Mouse (Mus musculus) layer of hippocampus, postnatal 25 days (tissue): ENCODE results near the gene Mtch1. TPM values are rescaled to one million over a fixed set of nuclear protein-coding genes. Genes with fewer than 3 reads are reported as not detected.

Source experiments
- DNase-seq, 2 experiments: peaks; one replicate each; pipeline ENCODE4 v3.0.0; 2022; ENCODE audit warnings: mixed read lengths in 2 of 2, low spot score in 1 of 2; ENCODE audit errors: extremely low spot score in 1 of 2
- total RNA-seq, 2 experiments: library from RNA; stranded (reverse); gene quantifications; 2 replicates each; pipeline ENCODE4 v1.2.3; 2021

Gene Mtch1
- total RNA-seq, 2 experiments from 2014 or later: 556 to 630 TPM

GRCm38 (mm10) chr17:29313300-29313699, 34.4 kb downstream of the Mtch1 start:
- DNase-seq: no peak

DNA sequence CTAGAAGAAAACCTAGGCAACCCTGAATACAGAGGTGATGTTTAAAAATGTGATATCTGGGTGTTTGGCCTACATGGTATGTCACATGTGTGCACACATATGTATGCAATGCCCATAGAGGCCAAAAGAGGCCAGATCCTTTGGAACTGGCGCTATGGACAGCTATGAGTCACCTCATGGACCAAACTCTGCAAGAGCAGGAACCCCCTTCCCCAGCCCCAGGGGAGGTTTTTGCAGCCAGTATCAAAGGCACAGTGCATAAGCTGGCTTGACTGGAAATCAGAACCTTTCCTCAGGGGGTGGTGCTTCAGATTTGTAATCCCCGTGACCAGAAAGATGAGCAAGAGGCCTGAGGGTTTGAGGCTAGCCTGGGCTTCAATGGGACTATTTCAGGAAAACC, 35.7 kb downstream of the Mtch1 start:
- no peak for DNase-seq

- no peak for DNase-seq
Measured at GRCm38 (mm10) chr17:29311602-29312001, 36.1 kb downstream of the Mtch1 start.

DNA sequence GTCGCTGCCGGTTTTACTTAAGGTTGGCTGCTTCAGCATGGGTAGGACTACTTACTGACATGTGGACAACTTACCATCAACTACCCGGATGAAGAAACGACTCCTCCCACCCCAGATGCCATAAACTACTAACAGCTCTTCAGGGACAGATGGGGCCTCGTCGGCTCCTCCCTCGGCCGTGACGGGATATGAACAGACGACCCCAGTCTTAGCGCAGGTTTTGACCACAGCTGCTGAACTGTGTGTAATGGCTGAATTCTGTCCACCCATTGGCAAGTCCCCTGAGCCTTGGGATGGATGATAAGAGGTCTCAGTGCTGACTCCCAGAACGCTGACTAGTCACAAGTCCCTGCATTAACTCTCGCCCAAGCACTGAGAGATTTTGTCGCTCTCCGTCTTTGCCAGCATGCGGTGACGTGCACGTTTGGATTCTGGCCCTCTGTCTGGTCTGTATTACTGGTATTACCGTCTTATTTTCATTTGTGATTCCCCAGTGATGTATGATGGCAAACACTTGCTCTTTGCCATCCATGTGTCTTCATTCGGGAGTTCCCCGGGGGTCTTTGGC, 37.6 kb downstream of the Mtch1 start:
- no peak for DNase-seq

- DNase-seq: no peak
Measured at GRCm38 (mm10) chr17:29305871-29306270, 41.9 kb downstream of the Mtch1 start.

- no peak for DNase-seq
Measured at GRCm38 (mm10) chr17:29305058-29305806, 42.5 kb downstream of the Mtch1 start.

DNA sequence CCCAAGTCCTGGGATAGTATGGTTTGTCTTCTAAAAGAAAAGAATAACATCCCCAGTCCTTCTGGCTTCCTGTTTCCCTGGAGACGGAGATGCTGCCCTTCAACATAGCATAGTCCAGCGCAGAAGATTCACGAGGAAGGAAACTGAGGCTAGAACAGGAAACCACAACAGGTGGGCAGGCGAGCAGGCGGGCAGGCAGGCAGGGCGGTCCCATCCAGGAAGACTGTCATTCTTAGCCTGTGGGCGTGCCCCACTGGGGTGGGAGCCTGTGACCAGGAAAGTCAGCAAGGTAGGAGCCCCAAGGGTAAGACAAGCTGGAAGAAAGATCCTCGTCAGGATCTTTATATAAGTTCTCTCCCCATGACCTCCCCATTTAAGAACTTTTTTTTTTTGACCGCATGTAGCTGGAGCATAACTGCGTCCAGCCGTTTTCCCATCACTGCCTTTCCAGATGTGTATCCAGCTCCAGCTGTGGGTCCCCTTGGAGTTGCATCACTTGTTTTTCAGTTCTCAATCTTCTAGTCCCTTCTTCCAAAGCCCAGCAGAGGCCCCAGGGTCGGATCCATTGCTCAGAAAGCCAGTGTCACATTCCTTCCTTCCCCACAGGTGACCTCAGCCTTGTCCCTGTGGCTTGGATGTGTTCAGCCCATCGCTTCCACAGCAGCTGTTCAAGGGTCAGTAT, 43.2 kb downstream of the Mtch1 start:
- DNase-seq: no peak

DNA sequence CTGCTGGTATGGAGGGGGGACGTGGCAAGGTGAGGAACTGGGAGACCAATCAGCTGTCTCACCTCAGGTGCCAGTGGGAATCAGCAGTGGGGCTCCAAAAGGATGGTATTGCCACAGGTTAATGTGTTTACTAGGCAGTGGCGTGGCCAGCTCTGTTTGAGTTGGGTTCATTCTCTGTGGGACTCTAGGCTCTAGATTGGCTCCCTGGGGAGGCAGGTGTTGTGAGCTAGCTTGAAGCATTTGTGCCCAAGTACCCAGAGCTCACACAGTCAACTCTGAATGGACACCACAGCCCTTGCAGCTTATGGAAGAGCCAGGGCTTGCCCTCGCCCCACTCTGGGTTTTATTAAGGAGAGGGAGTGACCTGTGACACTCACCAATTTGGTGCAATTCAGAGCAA, 43.9 kb downstream of the Mtch1 start:
- no peak for DNase-seq

- no peak for DNase-seq
Measured at GRCm38 (mm10) chr17:29303087-29303486, 44.6 kb downstream of the Mtch1 start.

DNA sequence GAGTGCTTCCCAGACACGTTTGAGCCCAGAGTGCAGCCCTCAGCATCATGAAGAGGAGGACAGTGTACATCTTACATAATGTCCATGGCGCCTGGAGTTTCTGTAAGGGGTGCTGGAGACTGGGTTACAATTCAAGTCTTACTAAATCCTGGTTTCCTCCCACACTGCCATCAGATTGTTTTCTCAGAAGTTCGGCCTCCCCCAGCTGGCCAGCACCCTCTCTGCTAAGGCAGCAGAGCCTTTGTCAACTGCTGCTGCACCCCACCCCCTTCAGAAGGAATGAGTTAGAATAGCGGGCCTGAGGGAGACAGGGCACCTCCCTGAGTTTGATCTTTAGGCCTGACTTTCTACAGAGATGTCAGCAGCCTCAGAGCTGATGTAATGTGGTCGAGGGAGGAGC, 45.6 kb downstream of the Mtch1 start:
- no peak for DNase-seq

DNA sequence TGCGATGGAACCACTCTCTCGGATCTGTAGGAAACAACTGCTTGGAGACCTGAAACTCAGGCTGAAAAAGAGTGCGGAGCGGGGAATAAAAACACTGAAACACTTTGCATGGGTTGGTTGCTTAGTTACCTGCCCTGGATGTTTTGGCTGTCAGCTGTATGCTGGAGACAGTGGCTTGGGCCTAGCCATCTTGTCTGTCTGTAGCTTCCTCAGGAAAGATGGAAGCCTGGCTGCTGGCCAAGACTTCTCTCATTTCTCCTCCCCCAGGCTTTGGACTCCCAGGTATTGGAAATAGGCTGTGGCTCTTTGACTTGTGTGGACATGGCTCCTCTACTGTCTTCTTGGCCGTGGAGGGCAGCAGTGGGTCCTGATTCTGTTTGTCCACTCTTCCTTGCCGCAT, 46.3 kb downstream of the Mtch1 start:
- DNase-seq: no peak

DNA sequence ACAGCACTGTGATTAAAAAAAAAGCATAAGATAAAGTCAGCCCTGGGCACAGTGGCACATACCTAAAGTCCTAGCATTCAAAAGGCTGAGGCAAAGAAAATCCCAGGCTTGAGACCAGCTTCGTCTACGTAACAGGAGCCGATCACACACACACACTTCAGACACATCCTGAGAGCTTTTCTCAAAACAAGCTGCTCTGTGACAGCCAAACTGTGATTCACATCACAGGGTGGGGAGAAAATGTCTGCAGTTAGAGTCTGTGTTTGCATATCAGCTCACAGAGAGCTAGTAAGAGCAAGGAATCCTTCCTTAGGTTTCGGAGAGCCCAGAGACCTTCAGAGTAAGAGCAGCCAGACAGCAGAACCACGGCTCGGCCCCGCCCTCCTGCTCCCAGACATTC, 46.8 kb downstream of the Mtch1 start:
- no peak for DNase-seq

DNA sequence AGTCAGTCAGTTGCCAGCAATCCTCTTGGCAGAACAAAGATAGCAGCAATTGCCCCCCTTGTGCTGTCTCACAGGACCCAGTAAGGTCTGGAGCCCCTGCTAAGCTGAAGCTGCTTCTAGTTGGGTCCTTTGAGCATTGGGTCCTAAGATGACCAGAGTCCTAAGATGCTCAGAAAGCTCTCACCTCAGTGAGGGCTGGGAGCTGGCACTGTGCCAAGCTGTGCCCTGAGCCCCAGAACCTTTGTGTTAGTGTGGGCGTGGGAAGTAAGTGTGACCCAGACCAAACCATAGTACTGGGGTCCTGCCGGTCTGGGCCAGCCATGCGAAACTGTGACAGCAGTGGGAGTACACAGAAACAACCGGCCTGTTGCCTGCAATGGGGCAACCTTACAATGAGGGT, 48.5 kb downstream of the Mtch1 start:
- DNase-seq: no peak

DNA sequence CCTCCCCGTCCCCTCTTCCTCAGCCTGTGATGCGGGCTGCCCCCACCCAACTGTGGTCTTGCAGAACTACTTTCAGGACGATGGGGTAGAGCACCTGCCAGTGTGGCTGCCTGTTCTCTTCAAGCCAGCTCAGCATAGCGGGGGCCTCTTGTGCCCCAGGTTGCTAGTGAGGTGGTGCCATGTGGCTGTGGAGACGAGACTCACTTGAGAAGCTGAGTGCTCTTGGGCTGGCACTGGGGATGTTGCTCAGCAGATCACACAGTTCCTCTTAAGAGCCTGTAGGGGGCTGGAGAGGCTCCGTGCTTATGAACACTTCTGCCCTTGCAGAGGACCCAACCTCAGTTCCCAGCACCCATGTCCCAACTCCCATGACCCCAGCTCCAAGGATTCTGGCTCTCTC, 49.9 kb downstream of the Mtch1 start:
- no peak for DNase-seq

DNA sequence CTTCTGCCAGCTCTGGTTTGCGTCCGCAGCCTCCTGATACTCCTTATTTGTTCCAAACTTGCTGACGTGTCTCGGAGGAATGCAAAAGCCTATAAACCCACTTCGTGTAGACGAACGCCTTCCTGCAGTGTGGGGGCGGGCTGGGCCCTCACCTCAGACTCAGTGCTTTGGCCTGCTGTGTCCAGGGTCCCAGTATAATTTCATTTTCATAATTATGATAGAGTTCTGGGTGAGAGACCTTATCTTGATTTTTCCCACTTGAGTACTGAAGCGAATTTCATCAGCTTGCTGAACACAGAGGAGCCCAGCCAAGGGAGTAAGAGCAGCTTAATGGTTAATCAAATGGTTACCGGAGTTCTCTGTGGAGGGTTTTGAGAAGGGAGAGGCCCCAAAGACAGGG, 50.4 kb downstream of the Mtch1 start:
- no peak for DNase-seq

DNA sequence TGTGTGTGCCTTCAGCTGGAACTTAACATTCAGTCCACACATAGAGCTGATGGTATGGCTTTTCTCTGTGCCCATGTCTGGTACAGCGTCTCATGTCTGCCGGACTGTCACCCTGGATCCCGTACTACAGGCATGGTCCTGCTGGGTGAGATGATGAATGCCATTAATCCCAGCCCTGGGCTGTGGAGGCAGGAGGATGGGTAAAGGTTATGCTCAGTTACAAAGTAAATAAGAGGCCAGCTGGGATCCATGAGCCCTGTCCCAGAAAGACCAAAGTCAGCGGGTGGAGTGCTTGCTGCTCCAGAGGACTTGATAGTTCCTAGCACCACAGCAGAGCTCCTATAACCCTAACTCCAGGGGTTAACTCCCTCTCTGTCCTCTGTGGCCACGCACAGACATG, 51.9 kb downstream of the Mtch1 start:
- no peak for DNase-seq

DNA sequence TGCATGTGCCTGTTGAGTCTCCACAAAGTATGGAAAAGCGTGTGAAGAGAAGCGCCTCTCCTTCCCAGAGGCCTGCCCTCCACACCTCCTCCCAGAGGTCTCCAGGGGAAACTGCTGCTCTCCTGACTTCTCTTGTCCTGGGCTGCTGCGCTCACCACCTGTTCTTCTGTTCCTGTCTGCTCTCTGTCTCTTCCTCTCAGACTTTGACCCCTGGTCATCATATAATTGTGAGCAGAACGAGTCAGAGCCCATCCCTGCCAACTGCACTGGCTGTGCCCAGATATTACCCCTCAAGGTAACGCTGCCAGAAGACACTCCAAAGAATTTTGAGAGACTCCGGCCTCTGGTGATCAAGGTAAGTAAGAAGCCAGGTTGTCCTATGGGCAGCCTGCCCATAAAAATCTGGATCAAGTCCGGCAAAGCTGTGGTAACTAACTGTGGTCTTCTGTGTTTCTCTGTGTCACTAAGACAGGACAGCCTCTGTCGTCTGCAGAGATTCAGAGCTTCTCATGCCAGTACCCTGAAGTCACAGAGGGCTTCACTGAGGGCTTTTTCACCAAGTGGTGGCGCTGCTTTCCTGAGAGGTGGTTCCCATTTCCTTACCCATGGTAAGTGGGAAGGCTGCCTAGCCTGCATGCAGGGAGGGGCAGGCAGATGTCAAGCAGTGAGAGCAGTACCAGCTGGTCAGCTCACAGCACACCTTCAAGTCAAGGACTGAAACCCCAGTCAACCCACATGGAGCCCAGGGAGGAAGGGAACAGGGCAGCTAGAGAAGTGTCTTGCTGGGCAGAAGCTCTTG, 53.7 kb downstream of the Mtch1 start:
- no peak for DNase-seq

DNA sequence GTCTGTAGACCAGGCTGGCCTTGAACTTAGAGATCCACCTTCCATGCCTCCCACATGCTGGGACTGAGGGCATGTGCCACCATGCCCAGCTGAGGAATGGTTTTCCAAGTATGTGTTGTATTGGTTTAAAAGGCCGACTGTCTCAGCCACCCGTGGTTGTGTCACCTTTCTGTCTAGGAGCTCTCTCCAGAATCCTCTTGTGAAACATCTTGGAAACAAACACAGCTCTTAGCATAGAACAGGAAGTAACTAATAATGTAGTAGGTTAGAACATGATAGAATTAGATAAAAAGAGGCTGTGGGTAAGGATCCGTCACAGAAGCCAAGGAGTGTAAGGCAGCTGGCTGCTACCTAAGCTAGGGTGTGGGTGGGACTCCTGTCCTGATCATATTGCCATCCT, 54.7 kb downstream of the Mtch1 start:
- no peak for DNase-seq

GRCm38 (mm10) chr17:29291793-29292192, 55.9 kb downstream of the Mtch1 start:
- DNase-seq: no peak

GRCm38 (mm10) chr17:29282216-29282952, 65.3 kb downstream of the Mtch1 start:
- no peak for DNase-seq
